Mouse (Mus musculus) heart, embryonic 12.5 days (tissue): Measurements from ENCODE around the gene Colgalt1. TPM values are rescaled to one million over a fixed set of nuclear protein-coding genes. Genes with fewer than 3 reads are reported as not detected.

ENCODE experiments used
- ATAC-seq: fragments of 200-750 bp; cut with Nextera tagmentation; 2 replicates; pipeline ENCODE4 v1.8.0; 2017; ENCODE audit warnings: moderate TSS enrichment, moderate library complexity; ENCODE audit not compliant: insufficient number of reproducible peaks, low FRiP score
- H3K27ac ChIP-seq: fragments of 300-500 bp; sonication (generic); 2 replicates; pipeline ENCODE4 v1.5.1; 2016; ENCODE audit warnings: mild to moderate bottlenecking, moderate library complexity; ENCODE audit not compliant: poor library complexity, severe bottlenecking
- H3K27me3 ChIP-seq: fragments of 300-500 bp; sonication (generic); replicated peaks from 2 replicates; pipeline ENCODE4 v1.6.1; 2016; ENCODE audit warnings: mild to moderate bottlenecking, moderate library complexity
- H3K36me3 ChIP-seq: fragments of 300-500 bp; sonication (generic); 2 replicates; pipeline ENCODE4 v1.6.1; 2016; ENCODE audit warnings: mild to moderate bottlenecking, moderate library complexity
- H3K4me1 ChIP-seq: fragments of 300-500 bp; sonication (generic); replicated peaks from 2 replicates; pipeline ENCODE4 v1.6.1; 2016; ENCODE audit warnings: mild to moderate bottlenecking
- H3K4me2 ChIP-seq: fragments of 300-500 bp; sonication (generic); 2 replicates; pipeline ENCODE4 v1.6.1; 2016; ENCODE audit warnings: mild to moderate bottlenecking, moderate library complexity
- H3K4me3 ChIP-seq: fragments of 300-500 bp; sonication (generic); 2 replicates; pipeline ENCODE4 v1.5.1; 2016; ENCODE audit warnings: mild to moderate bottlenecking
- H3K9ac ChIP-seq: fragments of 300-500 bp; sonication (generic); 2 replicates; pipeline ENCODE4 v1.6.1; 2016; ENCODE audit warnings: mild to moderate bottlenecking, moderate library complexity
- H3K9me3 ChIP-seq: fragments of 300-500 bp; sonication (generic); replicated peaks from 2 replicates; pipeline ENCODE4 v1.6.1; 2016; ENCODE audit warnings: mild to moderate bottlenecking, moderate library complexity
- WGBS: fragments of 180-500 bp; shearing (Covaris S2); methylation state at CpG from one replicate; pipeline ENCODE4 v1.1.7; 2016; 5-methylcytosine and 5-hydroxymethylcytosine counted together
- polyA plus RNA-seq: library from polyadenylated mRNA; unstranded; fragments of >200 nt; fragmentation: Nextera tagmentation; extraction: Ambion mirVana; gene quantifications from 2 replicates; pipeline ENCODE4 v1.2.1, GENCODE M21; 2016

Gene Colgalt1
- polyA plus RNA-seq, 1 experiment from 2014 or later: 61.4 TPM

GRCm38 (mm10) chr8:71572077-71572476, 38.7 kb upstream of the Colgalt1 start:
- Histone ChIP-seq H3K4me3 (no peak overlapping the region), H3K9ac (no peak overlapping the region), H3K27me3 (peaks cover 23% of the 10 kb centered on the region), H3K27ac (no peak overlapping the region), H3K4me2 (no peak overlapping the region), H3K36me3 (no peaks in the 10 kb centered on the region), H3K4me1 (peaks cover 26% of the 10 kb centered on the region), H3K9me3 (no peaks in the 10 kb centered on the region)
- 85% methylated on average over 2 of the region's 2 CpGs for WGBS
- no peak for ATAC-seq

- Histone ChIP-seq H3K27ac (no peak overlapping the region), H3K9me3 (no peaks in the 10 kb centered on the region), H3K9ac (no peak overlapping the region), H3K4me3 (no peak overlapping the region), H3K4me1 (peaks cover 26% of the 10 kb centered on the region), H3K36me3 (no peaks in the 10 kb centered on the region), H3K27me3 (peaks cover 13% of the 10 kb centered on the region), H3K4me2 (no peak overlapping the region)
- ATAC-seq: no peak
- WGBS: 67% methylated on average over 9 of the region's 9 CpGs
These were observed 37.8 kb upstream of the Colgalt1 start for GRCm38 (mm10) chr8:71572847-71573633.

- 69% methylated on average over 7 of the region's 7 CpGs for WGBS
- Histone ChIP-seq H3K4me2 (no peak overlapping the region), H3K4me1 (peaks cover 15% of the 10 kb centered on the region), H3K9ac (no peak overlapping the region), H3K27ac (no peak overlapping the region), H3K27me3 (peaks cover 9% of the 10 kb centered on the region; the same call in 1 of the 2 replicates), H3K9me3 (no peaks in the 10 kb centered on the region), H3K4me3 (no peak overlapping the region), H3K36me3 (no peaks in the 10 kb centered on the region)
- no peak for ATAC-seq
These were observed 36.4 kb upstream of the Colgalt1 start for GRCm38 (mm10) chr8:71574426-71574825.

- H3K9me3 ChIP-seq: no peaks in the 10 kb centered on the region
- H3K9ac ChIP-seq: no peak overlapping the region
- 54% methylated on average over 1 of the region's 1 CpGs for WGBS
- ATAC-seq: no peak
- no peak overlapping the region for H3K4me2 ChIP-seq
- peaks cover 9% of the 10 kb centered on the region for H3K4me1 ChIP-seq
- peaks cover 11% of the 10 kb centered on the region; the same call in 1 of the 2 replicates for H3K27me3 ChIP-seq
- H3K4me3 ChIP-seq: no peak overlapping the region
- H3K27ac ChIP-seq: no peak overlapping the region
- H3K36me3 ChIP-seq: no peaks in the 10 kb centered on the region
These were observed 35.8 kb upstream of the Colgalt1 start for GRCm38 (mm10) chr8:71575020-71575419.

GRCm38 (mm10) chr8:71577856-71578387, 32.9 kb upstream of the Colgalt1 start:
- H3K9ac ChIP-seq: no peak overlapping the region
- H3K27me3 ChIP-seq: peaks cover 18% of the 10 kb centered on the region
- ATAC-seq: no peak
- H3K4me2 ChIP-seq: no peak overlapping the region
- no peak overlapping the region for H3K27ac ChIP-seq
- H3K9me3 ChIP-seq: no peaks in the 10 kb centered on the region
- 0 out of 2 replicates have a peak, but pooled peaks cover 4% of the 10 kb centered on the region for H3K36me3 ChIP-seq
- H3K4me1 ChIP-seq: no peaks in the 10 kb centered on the region
- no peak overlapping the region for H3K4me3 ChIP-seq
- WGBS: 49% methylated on average over 4 of the region's 4 CpGs

- Histone ChIP-seq H3K4me1 (no peaks in the 10 kb centered on the region), H3K27me3 (peaks cover 20% of the 10 kb centered on the region), H3K4me3 (no peak overlapping the region), H3K36me3 (0 out of 2 replicates have a peak, but pooled peaks cover 6% of the 10 kb centered on the region), H3K4me2 (no peak overlapping the region), H3K27ac (no peak overlapping the region), H3K9ac (no peak overlapping the region), H3K9me3 (no peaks in the 10 kb centered on the region)
- no peak for ATAC-seq
- 50% methylated on average over 1 of the region's 1 CpGs for WGBS
These were observed 31.8 kb upstream of the Colgalt1 start for GRCm38 (mm10) chr8:71579009-71579408.

GRCm38 (mm10) chr8:71579476-71579875, 31.3 kb upstream of the Colgalt1 start:
- no peaks in the 10 kb centered on the region for H3K9me3 ChIP-seq

GRCm38 (mm10) chr8:71580201-71580600, 30.6 kb upstream of the Colgalt1 start:
- peaks cover 29% of the 10 kb centered on the region for H3K27me3 ChIP-seq
- no peak overlapping the region for H3K27ac ChIP-seq
- ATAC-seq: no peak
- WGBS: 45% methylated on average over 9 of the region's 9 CpGs
- no peak overlapping the region for H3K4me3 ChIP-seq
- H3K9me3 ChIP-seq: no peaks in the 10 kb centered on the region
- H3K36me3 ChIP-seq: peaks cover 18% of the 10 kb centered on the region
- no peak overlapping the region for H3K9ac ChIP-seq
- no peaks in the 10 kb centered on the region for H3K4me1 ChIP-seq
- H3K4me2 ChIP-seq: no peak overlapping the region

More at GRCm38 (mm10) chr8:71579476-71579875, 31.3 kb upstream of the Colgalt1 start:
- Histone ChIP-seq H3K36me3 (peaks cover 11% of the 10 kb centered on the region), H3K4me2 (no peak overlapping the region), H3K4me3 (no peak overlapping the region), H3K9ac (no peak overlapping the region), H3K27me3 (peaks cover 24% of the 10 kb centered on the region), H3K4me1 (no peaks in the 10 kb centered on the region), H3K27ac (no peak overlapping the region)
- no peak for ATAC-seq
- 85% methylated on average over 14 of the region's 14 CpGs for WGBS

GRCm38 (mm10) chr8:71586891-71587290, 23.9 kb upstream of the Colgalt1 start:
- no peak overlapping the region for H3K4me3 ChIP-seq
- H3K4me2 ChIP-seq: no peak overlapping the region
- H3K36me3 ChIP-seq: peaks cover 28% of the 10 kb centered on the region
- peaks cover 8% of the 10 kb centered on the region for H3K4me1 ChIP-seq
- peaks cover 11% of the 10 kb centered on the region; the same call in 1 of the 2 replicates for H3K27me3 ChIP-seq
- 59% methylated on average over 2 of the region's 2 CpGs for WGBS
- no peaks in the 10 kb centered on the region for H3K9me3 ChIP-seq
- H3K9ac ChIP-seq: no peak overlapping the region
- H3K27ac ChIP-seq: no peak overlapping the region
- ATAC-seq: no peak

GRCm38 (mm10) chr8:71588762-71589161, 22.0 kb upstream of the Colgalt1 start:
- peaks cover 28% of the 10 kb centered on the region for H3K36me3 ChIP-seq
- 69% methylated on average over 3 of the region's 3 CpGs for WGBS
- no peak overlapping the region for H3K27ac ChIP-seq
- H3K4me3 ChIP-seq: no peak overlapping the region
- ATAC-seq: no peak
- H3K4me1 ChIP-seq: peaks cover 20% of the 10 kb centered on the region
- H3K9ac ChIP-seq: no peak overlapping the region
- H3K4me2 ChIP-seq: no peak overlapping the region
- H3K9me3 ChIP-seq: no peaks in the 10 kb centered on the region
- H3K27me3 ChIP-seq: peaks cover 11% of the 10 kb centered on the region; the same call in 1 of the 2 replicates

GRCm38 (mm10) chr8:71591017-71591416, 19.8 kb upstream of the Colgalt1 start:
- ATAC-seq: no peak
- H3K36me3 ChIP-seq: peaks cover 6% of the 10 kb centered on the region
- H3K9me3 ChIP-seq: no peaks in the 10 kb centered on the region
- no peaks in the 10 kb centered on the region for H3K27me3 ChIP-seq
- 27% methylated on average over 5 of the region's 5 CpGs for WGBS
- H3K4me3 ChIP-seq: peak overlapping the region; percentile 66
- peak overlapping the region; percentile 84 for H3K9ac ChIP-seq
- peak overlapping the region; percentile 89 for H3K4me2 ChIP-seq
- no peak overlapping the region; the same call in 1 of the 2 replicates for H3K27ac ChIP-seq
- peaks cover 28% of the 10 kb centered on the region for H3K4me1 ChIP-seq
